Mouse (Mus musculus): Measurements from ENCODE around the gene Pias3.

- TF ChIP-seq CTCF (IDR thresholded peaks at IDR 0.05; ENCODE audit: low read depth) (peak; percentile 28; the same call in 1 of the 2 replicates), EP300 (IDR thresholded peaks at IDR 0.05; ENCODE audit: low read depth) (no peak)
These were observed 5.9 kb upstream of the Pias3 start for GRCm38 (mm10) chr3:96690298-96690697.

Measured in liver, embryonic 14.5 days (tissue).